Mouse (Mus musculus) gastrocnemius, postnatal 36 days (tissue): Measurements from ENCODE around the gene Olfr461. TPM values are rescaled to one million over a fixed set of nuclear protein-coding genes. Genes with fewer than 3 reads are reported as not detected.
"Not testable (repeated sequence)": the region's sequence is repeated elsewhere in the genome, so short reads cannot be mapped to it uniquely, and the experiment has no call there.

Experiments
- DNase-seq, 2 experiments: peaks; one replicate each; pipeline ENCODE4 v3.0.0; 2022
- intact Hi-C: fragments of 180-260 bp; cut with DNase I; formaldehyde crosslinking; loops from one replicate; pipeline ENCODE4 v1.15.1; 2025
- long read RNA-seq, 2 experiments: library from polyadenylated mRNA; stranded (forward); transcript quantifications; one replicate each; pipeline ENCODE4 v2.0.0; 2021
- total RNA-seq, 2 experiments: library from RNA; stranded (reverse); gene quantifications; 2 replicates each; pipeline ENCODE4 v1.2.3; 2021

Gene Olfr461
- total RNA-seq, result not detected
- long read RNA-seq, experiment 1, result 0 reads
- long read RNA-seq, experiment 2, result 0 reads

GRCm38 (mm10) chr6:40554950-40555349 is at the start of gene Olfr461:
TSS of gene Olfr461 (minus strand) at chr6:40555050.
- intact Hi-C loops, result no loop called here

GRCm38 (mm10) chr6:40598546-40598945 is 43.7 kb upstream of the Olfr461 start:
- DNase-seq, intact Hi-C loops: not testable (repeated sequence)

More at GRCm38 (mm10) chr6:40554950-40555349, at the start of gene Olfr461:
- no peak for DNase-seq

DNA sequence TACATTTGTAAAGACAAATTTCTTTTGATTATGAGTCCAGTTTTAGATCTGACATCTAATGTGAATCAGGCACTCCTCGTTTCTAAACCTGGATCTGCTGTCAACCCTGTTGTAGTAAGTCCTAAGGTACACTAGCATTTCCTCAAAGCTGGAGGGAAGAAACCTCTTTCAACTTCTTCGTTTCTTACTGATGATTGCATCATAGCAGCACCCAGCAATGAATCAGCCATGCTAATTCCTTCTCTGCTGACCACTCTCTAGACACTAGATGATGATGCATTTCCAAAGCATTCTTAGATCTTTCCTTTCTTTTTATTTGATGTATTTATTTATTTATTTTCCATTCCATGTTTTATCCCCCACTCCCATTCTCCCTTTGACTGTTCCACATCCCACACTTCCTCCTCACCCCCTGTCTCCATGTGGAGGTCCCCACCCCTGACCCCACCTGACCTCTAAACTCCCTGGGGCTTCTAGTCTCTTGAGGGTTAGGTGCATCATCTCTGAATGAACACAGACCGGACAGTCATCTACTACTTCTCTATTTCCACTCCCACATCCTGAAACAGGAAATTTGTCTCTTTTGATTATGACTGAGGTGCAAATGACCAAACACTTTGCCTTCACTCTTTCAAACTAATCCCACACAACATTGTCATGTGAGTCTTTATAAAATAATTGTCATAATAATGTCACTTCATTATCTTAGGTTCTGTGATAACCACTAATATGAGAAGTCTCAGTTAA is 40.1 kb upstream of the Olfr461 start:
- no peak for DNase-seq
- intact Hi-C loops, result no loop called here

- no peak for DNase-seq
- intact Hi-C loops, result no loop called here
Observed at GRCm38 (mm10) chr6:40588346-40588745, 33.5 kb upstream of the Olfr461 start.

DNA sequence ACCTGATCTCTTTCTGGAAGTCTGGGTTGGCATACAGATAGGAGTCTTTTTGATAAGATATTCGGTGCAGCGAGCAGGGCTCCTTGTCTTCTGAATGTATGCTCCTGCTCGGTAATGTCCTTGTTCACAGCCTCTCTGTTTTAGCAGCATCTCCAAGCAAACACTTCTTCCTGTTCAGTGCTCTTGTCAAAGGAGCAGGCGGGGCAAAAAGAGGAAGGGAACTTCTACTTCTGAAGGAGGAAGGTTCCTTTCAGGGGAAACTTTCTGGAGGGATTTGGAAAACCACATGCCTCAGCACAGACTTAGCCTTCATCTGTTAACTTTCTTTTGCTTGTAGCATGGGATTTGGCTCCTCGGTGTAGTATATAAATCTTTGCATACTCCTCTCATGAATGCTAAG is 30.8 kb upstream of the Olfr461 start, which contains the start of gene Clec5a:
Gene Clec5a (minus strand): TSS at position 177 of the 400 bp plus-strand sequence.
- intact Hi-C loops, result no loop called here
- no peak for DNase-seq

DNA sequence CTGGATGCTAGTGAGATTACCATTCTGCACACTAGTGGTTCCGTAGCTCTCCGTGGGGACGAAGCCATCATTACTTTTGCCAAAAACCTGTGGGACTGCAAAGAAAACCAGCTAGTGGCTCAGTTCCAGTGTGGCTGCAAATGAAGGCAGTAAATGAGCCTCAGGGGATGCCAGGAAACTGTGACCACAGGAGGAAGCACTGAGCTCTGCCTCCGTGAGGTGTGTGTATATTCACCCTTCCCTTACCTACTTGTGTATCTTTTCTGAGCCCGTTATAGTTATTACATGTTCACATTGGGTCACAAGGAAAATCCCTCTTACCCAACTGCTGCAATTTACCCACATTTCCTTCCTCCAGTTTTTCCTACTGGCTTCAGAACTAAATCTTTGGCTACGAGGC is 29.5 kb upstream of the Olfr461 start:
- DNase-seq, result no peak
- intact Hi-C loops, result no loop called here

GRCm38 (mm10) chr6:40576305-40576704 is 21.5 kb upstream of the Olfr461 start:
- intact Hi-C loops, result no loop called here

GRCm38 (mm10) chr6:40573618-40574017 is 18.8 kb upstream of the Olfr461 start:
- intact Hi-C loops, result no loop called here
- DNase-seq, result no peak

More at GRCm38 (mm10) chr6:40576305-40576704, 21.5 kb upstream of the Olfr461 start:
- no peak for DNase-seq

DNA sequence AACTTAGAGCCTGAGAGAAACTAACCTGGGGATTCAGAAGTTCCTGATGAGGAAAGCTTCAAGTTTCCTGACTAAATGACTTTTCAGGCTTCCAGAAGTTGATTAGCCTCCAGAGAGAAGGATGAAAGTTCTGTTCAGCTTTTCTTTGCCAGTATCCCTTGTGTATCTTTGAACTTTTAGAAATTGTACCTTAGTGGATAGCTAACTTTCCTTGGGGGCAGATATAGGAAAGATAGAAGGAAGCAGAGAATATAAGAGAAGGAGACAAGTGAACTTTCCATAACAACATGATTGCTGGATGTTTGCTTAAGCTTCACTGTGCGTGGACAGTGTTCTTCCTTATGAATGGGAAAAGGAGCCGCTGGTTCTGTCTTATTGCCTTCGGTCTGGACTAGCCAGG is 14.3 kb upstream of the Olfr461 start, which contains the start of gene Olfr460:
Gene Olfr460 (plus strand): TSS at position 301 of the 400 bp plus-strand sequence.
- intact Hi-C loops, result no loop called here
- no peak for DNase-seq

- no peak for DNase-seq
- intact Hi-C loops, result no loop called here
Observed at GRCm38 (mm10) chr6:40544690-40545089, 10.2 kb downstream of the Olfr461 start.

- intact Hi-C loops, result no loop called here
- no peak for DNase-seq
Observed at GRCm38 (mm10) chr6:40519408-40519807, 35.4 kb downstream of the Olfr461 start, which contains the start of gene Prss37. TSS of gene Prss37 (minus strand) at chr6:40519508.

DNA sequence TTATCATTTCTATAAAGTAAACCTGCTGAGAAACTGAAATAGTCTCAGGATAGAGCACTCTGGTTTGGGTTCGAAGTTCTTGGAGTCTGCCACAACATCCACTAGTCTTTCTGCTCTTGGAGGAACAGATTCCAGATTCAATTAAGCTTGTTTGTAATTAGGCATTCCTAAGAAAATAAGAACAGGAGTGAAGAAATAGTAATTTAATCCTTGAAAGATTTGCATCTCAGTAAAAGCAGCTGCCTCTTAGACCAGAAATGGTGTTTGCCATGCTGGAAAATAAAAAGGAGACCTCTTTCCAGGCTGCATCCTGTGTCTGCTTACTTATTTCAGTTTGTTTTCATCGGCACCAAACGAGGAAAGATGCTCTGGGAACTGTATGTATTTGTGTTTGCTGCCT is 61.6 kb downstream of the Olfr461 start, which contains the start of gene Tas2r108:
Gene Tas2r108 (plus strand): TSS at position 301 of the 400 bp plus-strand sequence.
- no peak for DNase-seq
- intact Hi-C loops, result no loop called here

Other genes with a start within 250 kb of the Olfr461 start
- gene Agk, start 229.9 kb downstream of the Olfr461 start, total RNA-seq, result 1 to 10 TPM; 5.4 to 8.2 TPM
- gene E330009J07Rik, start 118.9 kb downstream of the Olfr461 start, total RNA-seq, result 1 to 10 TPM; 1.0 to 1.6 TPM
- gene Wee2, start 116.0 kb downstream of the Olfr461 start, total RNA-seq, result not detected
- 10 to 100 TPM; 21.6 to 24.2 TPM for gene Ssbp1, start 83.7 kb downstream of the Olfr461 start, total RNA-seq
- not detected for gene Tas2r137, start 63.8 kb downstream of the Olfr461 start, total RNA-seq
- not detected for gene Tas2r108, start 61.5 kb downstream of the Olfr461 start, total RNA-seq
- not detected for gene Prss37, start 35.5 kb downstream of the Olfr461 start, total RNA-seq
- gene Olfr460, start 14.4 kb upstream of the Olfr461 start, total RNA-seq, result not detected
- gene Clec5a, start 30.8 kb upstream of the Olfr461 start, total RNA-seq, result under 1 TPM; 0.15 TPM
- not detected for gene Tas2r138, start 58.3 kb upstream of the Olfr461 start, total RNA-seq
- gene Mgam, start 73.8 kb upstream of the Olfr461 start, total RNA-seq, result under 1 TPM; 0.43 to 0.54 TPM